Mouse (Mus musculus): ENCODE data around the gene Dock9. TPM values are rescaled to one million over a fixed set of nuclear protein-coding genes. Genes with fewer than 3 reads are reported as not detected.

The Dock9 gene
- polyA plus RNA-seq, 1 experiment from 2014 or later = 4.2 TPM

- no peak overlapping the region for H3K4me2 ChIP-seq
- WGBS = 71% methylated on average over 9 of the region's 9 CpGs
Observed at GRCm38 (mm10) chr14:121592356-121592755, 205.3 kb downstream of the Dock9 start.

GRCm38 (mm10) chr14:121589097-121589725 is 208.4 kb downstream of the Dock9 start:
- Histone ChIP-seq H3K27ac (ENCODE audit: low read depth, low read length) (no peak overlapping the region), H3K4me3 (ENCODE audit: low read depth, low read length) (no peak overlapping the region), H3K9ac (ENCODE audit: low read length) (no peak overlapping the region), H3K27me3 (ENCODE audit: control insufficient read depth, insufficient read depth, low read length) (no peaks in the 10 kb centered on the region), H3K9me3 (ENCODE audit: control insufficient read depth, low read length) (no peaks in the 10 kb centered on the region), H3K4me1 (ENCODE audit: control insufficient read depth, insufficient read depth, low read length) (peaks cover 4% of the 10 kb centered on the region), H3K4me2 (no peak overlapping the region), H3K36me3 (ENCODE audit: control insufficient read depth, insufficient read depth, low read length) (no peaks in the 10 kb centered on the region)
- DNase-seq (ENCODE audit: low spot score, missing footprints) (peak; percentile 95), ATAC-seq (ENCODE audit: low FRiP score) (peak; percentile 70)
- WGBS = 49% methylated on average over 10 of the region's 10 CpGs

More at GRCm38 (mm10) chr14:121592356-121592755, 205.3 kb downstream of the Dock9 start:
- Histone ChIP-seq H3K4me3 (ENCODE audit: low read depth, low read length) (no peak overlapping the region), H3K27me3 (ENCODE audit: control insufficient read depth, insufficient read depth, low read length) (no peaks in the 10 kb centered on the region), H3K36me3 (ENCODE audit: control insufficient read depth, insufficient read depth, low read length) (no peaks in the 10 kb centered on the region), H3K4me1 (ENCODE audit: control insufficient read depth, insufficient read depth, low read length) (peaks cover 4% of the 10 kb centered on the region), H3K9ac (ENCODE audit: low read length) (no peak overlapping the region), H3K9me3 (ENCODE audit: control insufficient read depth, low read length) (no peaks in the 10 kb centered on the region), H3K27ac (ENCODE audit: low read depth, low read length) (no peak overlapping the region)
- ATAC-seq (ENCODE audit: low FRiP score) (no peak), DNase-seq (ENCODE audit: low spot score, missing footprints) (no peak)

DNA sequence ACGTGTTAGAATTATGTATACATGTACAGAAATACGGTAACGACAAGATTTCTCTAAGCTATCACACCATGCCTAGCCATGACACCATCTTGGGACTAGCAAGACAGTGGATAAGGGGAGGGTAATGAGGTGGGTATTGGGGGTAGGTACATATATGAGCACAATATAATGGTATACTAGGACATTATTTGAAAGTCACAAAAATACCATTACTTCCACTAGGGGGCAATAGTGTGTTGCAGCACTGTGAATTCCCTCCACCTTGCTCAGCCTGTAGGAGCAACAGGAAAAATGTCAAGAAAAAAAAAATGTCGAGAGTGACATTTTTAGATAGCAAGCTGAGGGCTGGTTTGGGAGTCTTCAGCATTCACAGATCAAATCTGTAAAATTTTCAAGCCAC is 209.2 kb downstream of the Dock9 start:
- H3K27ac ChIP-seq (ENCODE audit: low read depth, low read length) = no peak overlapping the region
- peak; percentile 97 for DNase-seq (ENCODE audit: low spot score, missing footprints)
- WGBS = 78% methylated on average over 4 of the region's 4 CpGs

GRCm38 (mm10) chr14:121585906-121586765 is 211.5 kb downstream of the Dock9 start:
- Histone ChIP-seq H3K4me3 (ENCODE audit: low read depth, low read length) (no peak overlapping the region), H3K4me1 (ENCODE audit: control insufficient read depth, insufficient read depth, low read length) (no peaks in the 10 kb centered on the region), H3K9ac (ENCODE audit: low read length) (no peak overlapping the region), H3K36me3 (ENCODE audit: control insufficient read depth, insufficient read depth, low read length) (no peaks in the 10 kb centered on the region), H3K4me2 (no peak overlapping the region), H3K27ac (ENCODE audit: low read depth, low read length) (no peak overlapping the region), H3K27me3 (ENCODE audit: control insufficient read depth, insufficient read depth, low read length) (no peaks in the 10 kb centered on the region), H3K9me3 (ENCODE audit: control insufficient read depth, low read length) (no peaks in the 10 kb centered on the region)
- DNase-seq (ENCODE audit: low spot score, missing footprints) (peak; percentile 88), ATAC-seq (ENCODE audit: low FRiP score) (0 out of 2 replicates have a peak, but pooled peaks have one; percentile 14)
- 72% methylated on average over 21 of the region's 21 CpGs for WGBS

More for the DNA sequence above, 209.2 kb downstream of the Dock9 start:
- Histone ChIP-seq H3K36me3 (ENCODE audit: control insufficient read depth, insufficient read depth, low read length) (no peaks in the 10 kb centered on the region), H3K4me3 (ENCODE audit: low read depth, low read length) (no peak overlapping the region), H3K9ac (ENCODE audit: low read length) (no peak overlapping the region), H3K9me3 (ENCODE audit: control insufficient read depth, low read length) (no peaks in the 10 kb centered on the region), H3K27me3 (ENCODE audit: control insufficient read depth, insufficient read depth, low read length) (no peaks in the 10 kb centered on the region), H3K4me1 (ENCODE audit: control insufficient read depth, insufficient read depth, low read length) (peaks cover 4% of the 10 kb centered on the region), H3K4me2 (no peak overlapping the region)
- ATAC-seq (ENCODE audit: low FRiP score) = peak; percentile 20; the same call in 1 of the 2 replicates

GRCm38 (mm10) chr14:121579055-121579454 is 218.6 kb downstream of the Dock9 start:
- Histone ChIP-seq H3K36me3 (ENCODE audit: control insufficient read depth, insufficient read depth, low read length) (no peaks in the 10 kb centered on the region), H3K4me3 (ENCODE audit: low read depth, low read length) (no peak overlapping the region), H3K4me2 (no peak overlapping the region), H3K9ac (ENCODE audit: low read length) (no peak overlapping the region), H3K27ac (ENCODE audit: low read depth, low read length) (no peak overlapping the region), H3K27me3 (ENCODE audit: control insufficient read depth, insufficient read depth, low read length) (no peaks in the 10 kb centered on the region), H3K9me3 (ENCODE audit: control insufficient read depth, low read length) (no peaks in the 10 kb centered on the region), H3K4me1 (ENCODE audit: control insufficient read depth, insufficient read depth, low read length) (no peaks in the 10 kb centered on the region)
- 42% methylated on average over 3 of the region's 3 CpGs for WGBS
- peak; percentile 93 for DNase-seq (ENCODE audit: low spot score, missing footprints)
- ATAC-seq (ENCODE audit: low FRiP score) = peak; percentile 54; the same call in 1 of the 2 replicates

DNA sequence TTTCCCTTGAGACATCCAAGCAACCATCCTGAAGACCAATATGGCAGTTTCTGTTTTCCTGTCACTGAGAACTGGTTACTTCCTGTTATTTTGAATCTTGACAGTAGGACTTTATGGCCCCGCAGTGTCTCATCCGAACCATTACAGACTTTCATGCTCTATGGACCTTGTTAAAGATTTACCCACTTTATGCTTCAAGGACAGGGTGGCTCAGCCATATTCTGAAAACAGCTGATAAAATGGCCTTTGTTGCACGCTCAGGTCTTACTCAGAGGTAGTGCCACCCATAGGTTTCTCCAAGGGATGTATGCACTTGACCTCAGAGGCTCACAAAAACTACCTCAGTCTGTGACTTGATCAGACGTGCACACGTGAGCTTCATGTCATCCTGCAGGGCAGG is 224.2 kb downstream of the Dock9 start:
- no peak overlapping the region for H3K4me3 ChIP-seq (ENCODE audit: low read depth, low read length)
- ATAC-seq (ENCODE audit: low FRiP score) = no peak
- WGBS = 88% methylated on average over 5 of the region's 5 CpGs

DNA sequence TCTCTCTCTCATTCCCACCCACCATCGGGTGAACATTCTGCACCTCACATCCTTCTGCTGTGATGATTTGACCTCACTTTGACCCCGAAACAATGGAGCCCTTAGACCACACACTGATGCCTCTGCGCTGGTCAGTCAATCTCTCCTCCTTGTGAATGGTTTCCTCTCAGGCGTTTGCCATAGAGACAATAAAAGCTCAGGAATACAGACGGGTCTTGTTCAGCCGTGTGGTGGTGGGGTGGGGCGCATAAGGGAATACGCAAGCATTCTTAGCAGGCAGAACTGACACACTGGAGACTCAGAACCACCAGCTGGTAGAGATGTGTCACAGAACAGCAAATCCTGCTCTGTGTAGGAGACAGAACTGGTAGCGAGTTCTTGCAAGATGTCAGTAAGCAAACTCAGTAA is 230.8 kb downstream of the Dock9 start:
- H3K4me1 ChIP-seq (ENCODE audit: control insufficient read depth, insufficient read depth, low read length) = peaks cover 31% of the 10 kb centered on the region
- peak; percentile 82 for ATAC-seq (ENCODE audit: low FRiP score)
- peak overlapping the region; percentile 15; the same call in 1 of the 2 replicates for H3K4me2 ChIP-seq
- no peak overlapping the region for H3K4me3 ChIP-seq (ENCODE audit: low read depth, low read length)
- H3K36me3 ChIP-seq (ENCODE audit: control insufficient read depth, insufficient read depth, low read length) = no peaks in the 10 kb centered on the region
- no peaks in the 10 kb centered on the region for H3K27me3 ChIP-seq (ENCODE audit: control insufficient read depth, insufficient read depth, low read length)
- no peaks in the 10 kb centered on the region for H3K9me3 ChIP-seq (ENCODE audit: control insufficient read depth, low read length)
- H3K9ac ChIP-seq (ENCODE audit: low read length) = no peak overlapping the region
- WGBS = 13% methylated on average over 9 of the region's 9 CpGs
- DNase-seq (ENCODE audit: low spot score, missing footprints) = peak; percentile 97
- peak overlapping the region; percentile 40 for H3K27ac ChIP-seq (ENCODE audit: low read depth, low read length)

More for the DNA sequence above, 224.2 kb downstream of the Dock9 start:
- Histone ChIP-seq H3K27ac (ENCODE audit: low read depth, low read length) (no peak overlapping the region), H3K9me3 (ENCODE audit: control insufficient read depth, low read length) (no peaks in the 10 kb centered on the region), H3K9ac (ENCODE audit: low read length) (no peak overlapping the region), H3K36me3 (ENCODE audit: control insufficient read depth, insufficient read depth, low read length) (no peaks in the 10 kb centered on the region), H3K4me1 (ENCODE audit: control insufficient read depth, insufficient read depth, low read length) (no peaks in the 10 kb centered on the region), H3K4me2 (no peak overlapping the region), H3K27me3 (ENCODE audit: control insufficient read depth, insufficient read depth, low read length) (no peaks in the 10 kb centered on the region)
- DNase-seq (ENCODE audit: low spot score, missing footprints) = no peak

DNA sequence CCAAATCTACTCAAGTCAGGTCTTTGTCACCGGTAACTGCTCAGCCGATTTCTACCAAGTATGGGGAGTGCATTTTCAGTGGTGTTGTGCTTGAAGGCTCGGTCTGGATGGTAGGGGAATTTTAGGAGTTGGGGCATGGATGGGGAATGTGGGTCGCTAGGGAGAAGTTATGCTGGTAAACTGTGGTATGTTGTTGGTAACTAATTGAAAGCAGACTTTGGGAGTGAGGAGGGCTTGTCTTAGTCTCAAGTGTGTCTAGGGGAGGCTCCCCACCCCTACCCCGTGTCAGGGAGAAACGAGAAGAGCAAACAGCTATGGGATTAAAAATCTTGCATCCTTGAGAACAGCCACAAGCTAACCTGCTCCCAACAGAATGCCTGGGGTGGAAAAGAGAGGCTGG is 231.7 kb downstream of the Dock9 start:
- DNase-seq (ENCODE audit: low spot score, missing footprints) = peak; percentile 87

DNA sequence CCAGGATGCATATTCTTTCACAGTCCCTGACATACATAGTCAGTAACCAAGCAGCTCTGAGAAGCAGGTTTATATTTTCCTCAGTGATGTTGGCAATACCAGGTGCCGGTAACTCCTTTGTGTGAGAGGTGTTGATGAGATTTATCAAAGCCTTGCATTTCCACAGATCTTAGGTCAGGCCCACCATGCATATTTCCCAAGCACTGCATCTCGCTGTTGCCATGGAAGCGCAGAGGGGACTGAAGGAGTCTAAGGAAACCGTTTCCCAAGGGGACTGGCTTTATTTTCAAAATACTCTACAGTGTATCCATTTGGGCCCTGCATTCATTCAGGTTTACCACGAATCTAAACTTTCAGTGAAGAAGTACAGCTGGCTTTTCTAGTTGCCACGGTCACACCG is 233.0 kb downstream of the Dock9 start:
- H3K4me1 ChIP-seq (ENCODE audit: control insufficient read depth, insufficient read depth, low read length) = peaks cover 31% of the 10 kb centered on the region
- H3K9me3 ChIP-seq (ENCODE audit: control insufficient read depth, low read length) = no peaks in the 10 kb centered on the region
- H3K9ac ChIP-seq (ENCODE audit: low read length) = no peak overlapping the region
- DNase-seq (ENCODE audit: low spot score, missing footprints) (peak; percentile 87), ATAC-seq (ENCODE audit: low FRiP score) (peak; percentile 20; the same call in 1 of the 2 replicates)
- H3K4me3 ChIP-seq (ENCODE audit: low read depth, low read length) = no peak overlapping the region
- 43% methylated on average over 7 of the region's 7 CpGs for WGBS
- H3K27me3 ChIP-seq (ENCODE audit: control insufficient read depth, insufficient read depth, low read length) = no peaks in the 10 kb centered on the region
- no peak overlapping the region for H3K27ac ChIP-seq (ENCODE audit: low read depth, low read length)
- H3K36me3 ChIP-seq (ENCODE audit: control insufficient read depth, insufficient read depth, low read length) = no peaks in the 10 kb centered on the region
- H3K4me2 ChIP-seq = no peak overlapping the region

More for the DNA sequence above, 231.7 kb downstream of the Dock9 start:
- Histone ChIP-seq H3K4me3 (ENCODE audit: low read depth, low read length) (no peak overlapping the region), H3K9me3 (ENCODE audit: control insufficient read depth, low read length) (no peaks in the 10 kb centered on the region), H3K36me3 (ENCODE audit: control insufficient read depth, insufficient read depth, low read length) (no peaks in the 10 kb centered on the region), H3K27ac (ENCODE audit: low read depth, low read length) (no peak overlapping the region), H3K4me2 (no peak overlapping the region), H3K9ac (ENCODE audit: low read length) (no peak overlapping the region), H3K27me3 (ENCODE audit: control insufficient read depth, insufficient read depth, low read length) (no peaks in the 10 kb centered on the region), H3K4me1 (ENCODE audit: control insufficient read depth, insufficient read depth, low read length) (peaks cover 31% of the 10 kb centered on the region)
- WGBS = 37% methylated on average over 6 of the region's 6 CpGs
- peak; percentile 17; the same call in 1 of the 2 replicates for ATAC-seq (ENCODE audit: low FRiP score)
